Mouse (Mus musculus): ENCODE measurements around the gene Trem1. TPM values are rescaled to one million over a fixed set of nuclear protein-coding genes. Genes with fewer than 3 reads are reported as not detected.

The Trem1 gene
- polyA plus RNA-seq, 1 experiment from 2014 or later: not detected

DNA sequence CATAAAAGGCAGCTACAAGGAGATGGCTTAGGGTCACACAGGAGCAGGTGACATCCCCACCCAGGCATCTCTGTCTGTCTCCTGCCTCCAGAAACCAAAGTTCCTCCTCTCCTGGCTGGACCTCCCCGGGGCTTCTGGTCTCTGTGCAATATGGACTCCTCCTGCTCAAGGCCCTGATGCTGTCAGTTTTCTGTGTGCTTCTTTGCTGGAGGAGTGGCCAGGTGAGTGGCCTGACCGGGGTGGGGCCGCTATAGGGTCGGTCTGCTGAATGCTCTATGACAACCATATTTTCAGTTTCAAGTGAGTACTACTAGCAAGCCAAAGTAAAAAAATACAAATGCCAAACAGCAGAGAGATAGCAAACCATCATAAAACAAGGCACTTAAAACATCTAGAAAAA is 40.0 kb downstream of the Trem1 start:
- Histone ChIP-seq H3K4me2 (ENCODE audit: low read depth, low read length, severe bottlenecking) (no peak overlapping the region), H3K27me3 (ENCODE audit: control insufficient read depth, insufficient read depth, low read length) (no peaks in the 10 kb centered on the region; the same call in 1 of the 2 replicates), H3K4me3 (ENCODE audit: low read depth, low read length) (no peak overlapping the region), H3K9ac (ENCODE audit: low read length) (no peak overlapping the region), H3K4me1 (replicated peaks; ENCODE audit: control insufficient read depth, insufficient read depth, low read length) (no peaks in the 10 kb centered on the region), H3K36me3 (ENCODE audit: control insufficient read depth, insufficient read depth, low read length) (no peaks in the 10 kb centered on the region), H3K27ac (ENCODE audit: low read depth, low read length) (no peak overlapping the region), H3K9me3 (ENCODE audit: control insufficient read depth, low read length) (no peaks in the 10 kb centered on the region)
- 91% methylated on average over 4 of the region's 4 CpGs for WGBS
- ATAC-seq (replicated peaks; ENCODE audit: low FRiP score) (no peak), DNase-seq (ENCODE audit: low spot score) (no peak)

DNA sequence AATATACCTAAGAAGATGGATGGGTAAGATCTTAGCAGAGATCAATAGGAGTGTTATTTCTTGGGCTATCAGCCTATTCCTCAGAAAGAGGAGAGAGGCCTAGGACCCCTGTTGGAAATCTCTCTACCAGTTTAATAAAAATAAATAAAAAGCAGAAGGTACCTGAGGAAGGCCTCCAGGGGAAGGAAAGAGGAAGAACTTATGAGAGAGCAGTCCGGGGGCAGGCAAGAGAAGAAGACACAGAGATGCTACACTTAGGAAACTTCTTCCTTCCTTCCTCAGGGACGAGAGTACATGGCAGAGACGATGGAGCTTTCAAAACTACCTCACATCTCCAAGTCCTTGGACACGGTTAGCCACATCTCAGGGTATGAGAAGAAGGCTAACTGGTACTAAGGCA is 41.5 kb downstream of the Trem1 start:
- H3K4me3 ChIP-seq (ENCODE audit: low read depth, low read length): no peak overlapping the region
- WGBS: 86% methylated on average over 4 of the region's 4 CpGs
- no peak overlapping the region for H3K4me2 ChIP-seq (ENCODE audit: low read depth, low read length, severe bottlenecking)
- H3K27me3 ChIP-seq (ENCODE audit: control insufficient read depth, insufficient read depth, low read length): no peaks in the 10 kb centered on the region
- H3K9me3 ChIP-seq (ENCODE audit: control insufficient read depth, low read length): no peaks in the 10 kb centered on the region
- ATAC-seq (replicated peaks; ENCODE audit: low FRiP score): no peak
- H3K36me3 ChIP-seq (ENCODE audit: control insufficient read depth, insufficient read depth, low read length): no peaks in the 10 kb centered on the region
- DNase-seq (ENCODE audit: low spot score): no peak
- no peaks in the 10 kb centered on the region for H3K4me1 ChIP-seq (replicated peaks; ENCODE audit: control insufficient read depth, insufficient read depth, low read length)
- H3K9ac ChIP-seq (ENCODE audit: low read length): no peak overlapping the region
- no peak overlapping the region for H3K27ac ChIP-seq (ENCODE audit: low read depth, low read length)

GRCm38 (mm10) chr17:48274885-48275284 is 42.3 kb downstream of the Trem1 start:
- no peaks in the 10 kb centered on the region for H3K36me3 ChIP-seq (ENCODE audit: control insufficient read depth, insufficient read depth, low read length)
- WGBS: 29% methylated on average over 6 of the region's 6 CpGs
- H3K9ac ChIP-seq (ENCODE audit: low read length): no peak overlapping the region
- H3K27me3 ChIP-seq (ENCODE audit: control insufficient read depth, insufficient read depth, low read length): no peaks in the 10 kb centered on the region
- H3K27ac ChIP-seq (ENCODE audit: low read depth, low read length): no peak overlapping the region
- DNase-seq (ENCODE audit: low spot score): peak; percentile 90
- H3K4me1 ChIP-seq (replicated peaks; ENCODE audit: control insufficient read depth, insufficient read depth, low read length): no peaks in the 10 kb centered on the region
- no peaks in the 10 kb centered on the region for H3K9me3 ChIP-seq (ENCODE audit: control insufficient read depth, low read length)
- ATAC-seq (replicated peaks; ENCODE audit: low FRiP score): peak; percentile 63
- no peak overlapping the region for H3K4me3 ChIP-seq (ENCODE audit: low read depth, low read length)
- no peak overlapping the region for H3K4me2 ChIP-seq (ENCODE audit: low read depth, low read length, severe bottlenecking)

- Histone ChIP-seq H3K4me1 (replicated peaks; ENCODE audit: control insufficient read depth, insufficient read depth, low read length) (no peaks in the 10 kb centered on the region), H3K9me3 (ENCODE audit: control insufficient read depth, low read length) (no peaks in the 10 kb centered on the region), H3K36me3 (ENCODE audit: control insufficient read depth, insufficient read depth, low read length) (no peaks in the 10 kb centered on the region), H3K27me3 (ENCODE audit: control insufficient read depth, insufficient read depth, low read length) (no peaks in the 10 kb centered on the region), H3K27ac (ENCODE audit: low read depth, low read length) (no peak overlapping the region), H3K9ac (ENCODE audit: low read length) (no peak overlapping the region), H3K4me3 (ENCODE audit: low read depth, low read length) (no peak overlapping the region), H3K4me2 (ENCODE audit: low read depth, low read length, severe bottlenecking) (no peak overlapping the region)
- no peak for ATAC-seq (replicated peaks; ENCODE audit: low FRiP score)
- DNase-seq (ENCODE audit: low spot score): no peak
- WGBS: 50% methylated on average over 7 of the region's 7 CpGs
Measured at GRCm38 (mm10) chr17:48275736-48276135, 43.2 kb downstream of the Trem1 start.

- ATAC-seq (replicated peaks; ENCODE audit: low FRiP score) (no peak), DNase-seq (ENCODE audit: low spot score) (no peak)
- Histone ChIP-seq H3K4me1 (replicated peaks; ENCODE audit: control insufficient read depth, insufficient read depth, low read length) (peaks cover 4% of the 10 kb centered on the region; the same call in 1 of the 2 replicates), H3K27ac (ENCODE audit: low read depth, low read length) (no peak overlapping the region), H3K4me3 (ENCODE audit: low read depth, low read length) (no peak overlapping the region), H3K4me2 (ENCODE audit: low read depth, low read length, severe bottlenecking) (no peak overlapping the region), H3K36me3 (ENCODE audit: control insufficient read depth, insufficient read depth, low read length) (no peaks in the 10 kb centered on the region), H3K9ac (ENCODE audit: low read length) (no peak overlapping the region), H3K9me3 (ENCODE audit: control insufficient read depth, low read length) (no peaks in the 10 kb centered on the region), H3K27me3 (ENCODE audit: control insufficient read depth, insufficient read depth, low read length) (no peaks in the 10 kb centered on the region)
Measured at GRCm38 (mm10) chr17:48278381-48278780, 45.8 kb downstream of the Trem1 start.

DNA sequence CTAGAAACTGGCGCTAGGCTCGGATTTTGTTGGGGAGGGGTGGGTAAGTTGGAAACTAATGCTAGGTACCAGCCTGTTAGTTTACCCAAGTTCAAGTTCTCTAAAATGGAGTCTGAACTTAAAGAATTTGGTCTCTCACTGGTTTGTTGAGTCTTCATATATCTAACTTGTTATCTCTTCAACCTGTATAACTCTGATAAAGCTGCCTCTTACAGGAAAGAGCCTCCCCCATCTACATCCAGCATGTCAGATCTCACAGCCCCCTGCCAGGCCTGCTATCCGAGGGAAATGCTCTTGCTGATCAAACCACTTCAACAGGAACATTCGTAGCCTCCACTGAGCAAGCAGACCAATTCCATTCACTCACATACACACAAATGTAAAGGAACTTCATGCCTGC is 46.4 kb downstream of the Trem1 start:
- DNase-seq (ENCODE audit: low spot score) (no peak), ATAC-seq (replicated peaks; ENCODE audit: low FRiP score) (no peak)
- no peak overlapping the region for H3K4me3 ChIP-seq (ENCODE audit: low read depth, low read length)
- H3K9ac ChIP-seq (ENCODE audit: low read length): no peak overlapping the region
- no peaks in the 10 kb centered on the region for H3K27me3 ChIP-seq (ENCODE audit: control insufficient read depth, insufficient read depth, low read length)
- 84% methylated on average over 4 of the region's 4 CpGs for WGBS
- H3K36me3 ChIP-seq (ENCODE audit: control insufficient read depth, insufficient read depth, low read length): no peaks in the 10 kb centered on the region
- no peak overlapping the region for H3K27ac ChIP-seq (ENCODE audit: low read depth, low read length)
- H3K4me2 ChIP-seq (ENCODE audit: low read depth, low read length, severe bottlenecking): no peak overlapping the region
- no peaks in the 10 kb centered on the region for H3K9me3 ChIP-seq (ENCODE audit: control insufficient read depth, low read length)
- H3K4me1 ChIP-seq (replicated peaks; ENCODE audit: control insufficient read depth, insufficient read depth, low read length): peaks cover 4% of the 10 kb centered on the region; the same call in 1 of the 2 replicates

GRCm38 (mm10) chr17:48280943-48281738 is 48.6 kb downstream of the Trem1 start:
- peak; percentile 62 for DNase-seq (ENCODE audit: low spot score)
- 26% methylated on average over 18 of the region's 18 CpGs for WGBS
- H3K27ac ChIP-seq (ENCODE audit: low read depth, low read length): peak overlapping the region; percentile 25
- H3K4me1 ChIP-seq (replicated peaks; ENCODE audit: control insufficient read depth, insufficient read depth, low read length): peaks cover 4% of the 10 kb centered on the region; the same call in 1 of the 2 replicates
- ATAC-seq (replicated peaks; ENCODE audit: low FRiP score): peak; percentile 75
- peak overlapping the region; percentile 26 for H3K4me3 ChIP-seq (ENCODE audit: low read depth, low read length)
- H3K36me3 ChIP-seq (ENCODE audit: control insufficient read depth, insufficient read depth, low read length): no peaks in the 10 kb centered on the region
- no peaks in the 10 kb centered on the region for H3K27me3 ChIP-seq (ENCODE audit: control insufficient read depth, insufficient read depth, low read length)
- no peaks in the 10 kb centered on the region for H3K9me3 ChIP-seq (ENCODE audit: control insufficient read depth, low read length)
- H3K9ac ChIP-seq (ENCODE audit: low read length): peak overlapping the region; percentile 64
- H3K4me2 ChIP-seq (ENCODE audit: low read depth, low read length, severe bottlenecking): peak overlapping the region; percentile 54

GRCm38 (mm10) chr17:48281739-48282085 is 49.1 kb downstream of the Trem1 start:
- ATAC-seq (replicated peaks; ENCODE audit: low FRiP score): peak; percentile 75
- Histone ChIP-seq H3K4me2 (ENCODE audit: low read depth, low read length, severe bottlenecking) (peak overlapping the region; percentile 54), H3K36me3 (ENCODE audit: control insufficient read depth, insufficient read depth, low read length) (no peaks in the 10 kb centered on the region), H3K9ac (ENCODE audit: low read length) (peak overlapping the region; percentile 64), H3K4me3 (ENCODE audit: low read depth, low read length) (peak overlapping the region; percentile 26), H3K4me1 (replicated peaks; ENCODE audit: control insufficient read depth, insufficient read depth, low read length) (peaks cover 4% of the 10 kb centered on the region; the same call in 1 of the 2 replicates), H3K27me3 (ENCODE audit: control insufficient read depth, insufficient read depth, low read length) (no peaks in the 10 kb centered on the region), H3K27ac (ENCODE audit: low read depth, low read length) (peak overlapping the region; percentile 25), H3K9me3 (ENCODE audit: control insufficient read depth, low read length) (no peaks in the 10 kb centered on the region)
- DNase-seq (ENCODE audit: low spot score): peak; percentile 73
- WGBS: 5% methylated on average over 3 of the region's 3 CpGs

GRCm38 (mm10) chr17:48286765-48287164 is 54.2 kb downstream of the Trem1 start:
- Histone ChIP-seq H3K4me2 (ENCODE audit: low read depth, low read length, severe bottlenecking) (no peak overlapping the region), H3K4me3 (ENCODE audit: low read depth, low read length) (no peak overlapping the region), H3K4me1 (replicated peaks; ENCODE audit: control insufficient read depth, insufficient read depth, low read length) (no peaks in the 10 kb centered on the region; the same call in 1 of the 2 replicates), H3K36me3 (ENCODE audit: control insufficient read depth, insufficient read depth, low read length) (no peaks in the 10 kb centered on the region), H3K27me3 (ENCODE audit: control insufficient read depth, insufficient read depth, low read length) (no peaks in the 10 kb centered on the region), H3K9me3 (ENCODE audit: control insufficient read depth, low read length) (no peaks in the 10 kb centered on the region), H3K27ac (ENCODE audit: low read depth, low read length) (no peak overlapping the region), H3K9ac (ENCODE audit: low read length) (no peak overlapping the region)
- WGBS: 53% methylated on average over 1 of the region's 1 CpGs
- DNase-seq (ENCODE audit: low spot score) (no peak), ATAC-seq (replicated peaks; ENCODE audit: low FRiP score) (no peak)
